Mouse (Mus musculus) natural killer cell, adult 2 months (primary cell): ENCODE measurements at regions not wholly inside any gene's neighbourhood (a gene's known extent, or its start where the extent isn't known, plus 50 kb on each side); places are given as distances from the start of the nearest gene placed in this dataset.

Source experiments
- DNase-seq, 2 experiments: peaks; one replicate each; pipeline ENCODE4 v3.0.0; 2022; ENCODE audit warnings: low spot score in 2 of 2

DNA sequence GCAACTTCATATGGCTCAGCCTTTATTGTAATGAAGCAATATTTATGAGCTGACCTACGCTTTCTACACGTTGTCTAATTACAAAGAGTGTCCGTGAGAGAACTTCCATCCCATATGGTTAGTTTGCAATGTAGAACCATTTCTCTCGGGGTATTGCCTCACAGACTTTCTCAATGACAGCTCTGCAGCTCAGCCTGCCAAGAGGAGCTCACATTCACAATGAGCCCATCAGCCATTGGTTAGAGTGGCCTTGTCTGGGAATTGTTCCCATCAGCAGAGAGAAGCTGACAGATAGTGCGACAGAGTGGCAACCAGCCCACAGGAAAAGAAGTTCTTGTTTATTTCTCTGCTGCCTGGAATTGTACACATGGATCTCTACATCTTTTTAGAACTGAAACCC lies 409.7 kb downstream of the Zfp704 start:
- no peak for DNase-seq

DNA sequence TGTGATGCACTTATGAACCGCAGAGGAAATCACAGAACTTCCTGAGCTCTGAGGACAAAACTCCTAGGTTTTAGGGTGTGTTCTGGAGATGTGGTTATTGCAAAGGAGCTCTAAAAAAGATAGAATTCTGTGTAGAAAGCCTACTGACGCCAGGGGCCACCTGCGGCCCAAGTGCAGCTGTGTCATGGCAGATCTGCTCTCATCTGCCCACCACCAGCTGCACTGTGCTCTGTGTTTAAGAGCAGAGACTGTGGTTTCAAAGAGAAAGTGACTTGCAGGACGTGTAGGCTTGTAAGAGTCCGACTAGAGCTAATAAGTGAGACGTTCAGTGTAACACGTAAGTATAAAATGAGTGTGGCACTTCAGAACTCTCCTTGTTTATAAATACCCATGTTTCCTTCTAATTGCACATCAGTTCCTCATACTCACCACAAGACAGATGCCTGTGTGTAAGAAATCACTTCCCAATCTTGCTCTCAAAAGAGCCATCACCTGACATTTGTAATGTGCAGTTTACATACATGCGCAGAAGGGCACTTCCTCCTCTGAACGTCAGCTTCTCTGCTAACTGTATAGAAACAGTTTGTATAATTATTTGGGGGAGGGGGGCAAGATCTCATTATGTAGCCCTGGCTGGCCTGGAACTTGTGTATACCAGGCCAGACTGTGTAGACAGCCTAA lies 411.1 kb downstream of the Zfp704 start:
- DNase-seq: peak; percentile 25 to 53

DNA sequence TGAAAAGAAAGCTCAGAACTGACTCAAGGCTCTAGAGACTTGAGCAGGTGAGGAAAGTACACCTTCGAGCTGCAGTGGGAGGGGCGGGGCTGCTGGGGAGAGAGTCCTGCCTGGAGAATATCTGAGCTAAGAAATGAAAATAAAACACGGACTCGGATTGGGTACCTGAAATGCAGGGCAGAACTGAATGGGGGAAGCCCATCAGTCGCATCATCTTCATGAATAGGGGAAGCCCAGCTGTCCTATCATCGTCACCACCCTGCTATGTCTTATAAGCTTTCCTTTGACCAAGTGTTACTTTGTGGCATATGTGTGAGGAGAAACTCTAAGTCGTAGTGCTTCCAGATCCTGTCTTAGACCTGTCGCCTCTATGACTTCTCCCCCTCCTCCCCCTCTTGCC lies 414.1 kb downstream of the Zfp704 start:
- peak; percentile 65 to 79 for DNase-seq

DNA sequence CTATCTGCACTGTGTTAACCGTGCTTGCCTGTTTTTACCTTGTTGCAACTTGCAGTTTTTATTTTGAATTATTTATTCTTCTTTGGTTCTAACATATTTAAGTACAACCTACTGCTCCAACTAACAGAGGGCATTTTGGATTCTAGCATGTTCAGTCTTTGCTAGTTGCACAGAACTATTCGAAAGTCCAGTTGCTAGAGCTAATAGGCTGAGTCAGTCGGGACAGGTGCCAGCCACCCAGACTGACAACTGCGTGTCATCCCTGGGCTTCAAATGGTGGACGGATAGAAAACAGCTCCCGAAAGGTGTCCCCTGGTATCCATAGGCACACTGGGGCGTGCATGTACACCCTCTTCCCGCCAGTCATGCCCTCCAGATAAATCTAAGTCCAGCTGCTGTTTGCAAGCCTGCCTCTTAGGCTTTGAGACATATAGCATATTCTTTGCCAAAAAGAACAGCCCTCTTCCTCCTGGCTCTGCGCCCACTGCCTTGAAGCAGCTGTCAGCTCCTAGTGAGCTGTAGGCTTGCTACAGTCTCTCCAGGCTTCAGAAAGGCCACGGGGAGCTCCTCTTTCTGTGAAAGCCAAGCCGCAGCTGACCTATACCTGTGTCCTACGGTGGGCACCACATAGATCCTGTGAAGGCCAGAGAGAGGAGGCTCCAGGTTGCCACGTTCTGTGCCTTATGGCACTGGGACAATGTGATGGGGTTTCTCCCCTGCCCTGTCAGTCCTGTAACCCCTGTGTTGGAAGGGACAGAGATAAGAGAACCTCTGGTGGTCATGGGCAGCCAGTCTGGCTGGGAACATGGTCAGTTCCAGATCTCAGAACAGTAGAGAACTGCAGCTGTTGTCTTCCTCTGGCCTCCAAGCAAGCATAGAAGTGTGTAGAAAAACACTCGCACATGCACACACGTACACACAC lies 420.3 kb downstream of the Zfp704 start:
- DNase-seq: no peak

DNA sequence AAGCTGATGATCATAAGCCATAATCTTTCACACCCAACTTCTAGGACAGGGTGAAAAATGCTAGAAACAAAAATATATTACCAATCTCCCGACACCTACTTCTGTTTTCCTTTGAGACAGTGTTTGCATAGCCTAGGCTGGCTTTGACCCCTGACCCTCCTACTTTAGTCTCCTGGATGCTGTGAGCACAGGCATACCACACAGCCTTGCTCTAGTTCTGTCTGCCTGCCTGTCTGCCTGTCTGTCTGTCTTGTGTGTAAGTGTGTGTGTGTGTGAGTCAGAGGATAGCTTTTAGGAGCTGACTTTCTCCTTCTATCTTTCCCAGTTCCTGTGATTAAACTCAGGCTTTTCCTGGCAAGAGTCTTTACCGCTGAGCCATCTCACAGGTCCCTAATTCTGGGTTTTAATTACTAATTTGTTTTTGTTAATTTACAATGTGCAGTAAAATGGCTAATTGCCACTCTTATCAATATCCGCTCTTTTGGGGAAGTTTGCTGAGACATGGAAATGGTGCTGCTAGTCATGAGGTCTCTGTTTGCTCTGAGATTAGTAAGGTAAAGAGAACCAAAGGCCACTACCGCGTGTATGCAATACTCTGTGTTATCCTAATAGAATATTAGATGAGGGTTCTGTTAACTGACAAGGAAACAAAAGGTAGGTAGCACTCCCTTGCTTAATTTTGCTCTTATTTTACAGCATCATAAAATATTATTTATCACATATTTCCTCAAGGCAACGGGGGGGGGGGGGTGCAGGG lies 423.3 kb downstream of the Zfp704 start:
- DNase-seq: no peak

DNA sequence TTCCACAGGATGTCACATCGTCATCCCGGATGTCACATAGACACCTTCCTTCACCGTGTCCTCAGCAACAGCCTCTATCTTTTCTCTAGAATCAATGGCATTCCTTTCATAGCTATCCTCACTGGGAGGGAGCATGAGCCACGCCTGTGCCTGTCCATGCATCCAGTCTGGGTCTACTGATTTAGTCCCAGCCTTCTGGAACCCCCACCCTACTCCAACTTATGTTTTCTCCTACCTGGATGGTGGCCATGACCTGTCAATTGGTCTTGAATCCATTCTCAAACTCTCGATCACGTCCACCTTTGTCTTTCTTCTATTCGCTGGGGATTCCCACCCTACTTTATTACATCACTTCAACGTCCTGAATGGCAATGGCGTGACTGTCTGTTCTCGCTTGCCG lies 428.3 kb downstream of the Zfp704 start:
- DNase-seq: no peak

DNA sequence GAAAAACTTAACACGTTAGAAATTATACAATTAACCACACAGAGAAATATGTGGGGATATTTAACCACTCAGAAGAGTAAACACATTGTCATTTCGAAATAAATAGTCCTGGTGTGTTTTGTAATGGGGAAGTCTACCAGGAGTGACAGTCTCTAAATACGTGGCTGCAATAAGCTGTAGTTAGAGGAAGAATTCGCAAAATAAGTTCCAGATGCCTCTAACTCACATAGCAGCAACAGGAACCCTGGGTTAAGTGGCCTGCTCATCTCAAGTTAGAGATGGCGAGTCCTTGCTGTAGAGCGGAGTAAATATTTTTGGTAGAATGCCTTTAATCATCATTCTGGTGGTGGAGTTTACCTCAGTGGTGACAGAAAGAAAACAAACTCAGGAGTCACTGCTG lies 430.2 kb downstream of the Zfp704 start:
- no peak for DNase-seq

DNA sequence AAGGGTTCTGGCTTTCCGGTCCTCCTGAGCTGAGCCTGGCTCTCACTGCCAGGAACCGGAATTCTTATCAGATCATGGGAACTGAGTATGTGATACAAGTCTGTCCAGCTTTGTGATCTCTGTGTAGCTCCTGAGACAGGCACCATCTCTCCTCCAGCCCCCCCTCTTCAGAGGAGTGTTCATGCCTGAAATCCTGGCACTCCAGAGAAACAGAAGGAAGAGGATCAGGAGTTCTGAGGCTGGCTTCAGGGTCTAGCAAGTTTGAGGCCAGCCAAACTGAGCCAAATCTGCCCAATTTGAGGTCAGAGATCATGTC lies 435.4 kb downstream of the Zfp704 start:
- DNase-seq: no peak

DNA sequence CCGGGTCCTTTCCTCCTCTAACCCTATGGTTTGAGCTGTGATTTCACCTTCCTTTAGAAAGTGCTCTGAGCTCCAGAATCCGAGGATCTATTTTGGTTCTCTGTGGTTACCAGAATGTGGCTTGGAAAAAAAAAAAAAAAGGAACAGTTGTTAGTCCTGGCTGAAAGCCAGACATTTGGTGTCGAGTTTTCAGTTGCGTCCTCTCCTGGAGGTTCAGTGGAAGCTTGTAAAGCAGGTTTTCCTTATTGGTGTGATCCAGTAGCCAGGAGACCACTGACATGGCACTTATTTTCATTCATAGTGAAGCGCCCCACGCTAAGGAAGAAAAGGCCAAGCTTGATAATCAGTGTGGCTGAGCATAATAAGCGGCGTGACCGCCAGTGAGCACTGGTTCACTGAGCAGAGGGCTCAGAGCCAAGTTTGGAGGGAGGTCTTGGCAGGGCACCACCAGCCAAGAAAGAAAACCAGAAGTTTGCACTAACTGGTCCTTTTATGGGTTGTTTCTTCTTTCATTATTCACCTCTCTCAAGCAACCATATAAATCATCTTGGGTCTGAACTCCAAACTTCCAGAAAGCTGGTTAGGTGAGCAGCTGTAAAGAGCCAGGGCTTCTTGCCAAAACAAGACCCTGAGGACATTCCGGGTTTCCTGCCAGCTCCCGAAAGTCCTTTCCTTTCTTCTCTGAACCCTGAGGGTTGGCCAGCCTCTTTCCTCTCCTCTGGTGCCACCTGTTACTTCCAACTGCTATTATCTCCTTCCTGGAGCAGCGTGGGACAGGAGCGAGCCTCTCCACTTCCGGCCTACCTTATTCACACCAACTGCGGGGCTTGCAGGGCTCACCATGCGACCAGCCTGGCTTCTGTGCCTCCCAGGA lies 436.0 kb downstream of the Zfp704 start:
- DNase-seq: no peak

DNA sequence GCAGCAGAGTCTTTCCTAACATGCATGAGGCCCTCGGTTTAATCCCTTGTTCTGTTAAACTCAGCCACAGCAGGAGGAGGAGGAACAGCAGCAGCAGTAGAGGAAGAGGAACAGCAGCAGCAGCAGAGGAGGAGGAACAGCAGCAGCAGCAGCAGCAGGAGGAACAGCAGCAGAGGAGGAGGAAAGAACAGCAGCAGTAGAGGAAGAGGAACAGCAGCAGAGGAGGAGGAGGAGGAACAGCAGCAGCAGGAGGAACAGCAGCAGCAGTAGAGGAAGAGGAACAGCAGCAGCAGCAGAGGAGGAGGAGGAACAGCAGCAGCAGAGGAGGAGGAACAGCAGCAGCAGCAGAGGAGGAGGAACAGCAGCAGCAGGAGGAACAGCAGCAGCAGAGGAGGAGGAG lies 437.9 kb downstream of the Zfp704 start:
- no peak for DNase-seq

DNA sequence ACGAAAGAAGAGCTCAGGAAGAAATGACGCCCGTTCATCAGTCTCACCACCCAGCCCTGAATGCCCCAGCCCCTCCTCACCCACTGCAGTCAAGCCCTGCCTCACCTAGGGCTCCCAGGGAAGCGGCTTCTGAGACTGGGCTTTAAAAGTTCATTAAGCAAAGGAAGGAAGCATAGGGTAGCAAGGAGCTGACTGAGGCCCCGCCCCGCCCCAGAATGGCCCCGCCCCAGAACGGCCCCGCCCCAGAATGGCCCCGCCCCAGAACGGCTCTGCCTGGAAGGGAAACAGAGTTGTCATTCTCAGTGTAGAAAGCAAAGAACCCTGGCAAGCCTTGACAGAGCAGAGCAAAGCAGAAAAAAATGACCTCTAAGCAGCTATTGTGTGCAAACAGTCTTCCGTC lies 440.9 kb downstream of the Zfp704 start:
- DNase-seq: no peak

DNA sequence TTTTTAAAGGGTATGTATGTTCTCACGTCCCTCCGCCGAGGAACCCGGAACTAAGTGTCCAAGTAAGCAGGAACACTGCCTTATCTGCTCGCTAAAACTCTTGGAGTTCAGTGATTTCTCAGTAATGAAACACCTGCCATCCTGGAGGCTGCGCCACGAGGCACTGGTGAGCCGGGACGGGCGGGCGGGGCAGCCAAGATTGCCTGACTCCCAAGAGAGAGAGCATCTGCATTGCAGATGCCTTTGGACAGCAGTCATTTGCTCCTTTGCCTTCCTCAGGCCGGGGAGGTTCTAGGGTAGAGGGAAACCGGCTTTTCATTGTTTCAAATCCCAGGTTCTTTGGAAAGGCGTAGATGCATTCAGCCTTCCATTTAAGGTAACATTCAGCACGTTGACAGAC lies 450.8 kb downstream of the Zfp704 start:
- DNase-seq: no peak

DNA sequence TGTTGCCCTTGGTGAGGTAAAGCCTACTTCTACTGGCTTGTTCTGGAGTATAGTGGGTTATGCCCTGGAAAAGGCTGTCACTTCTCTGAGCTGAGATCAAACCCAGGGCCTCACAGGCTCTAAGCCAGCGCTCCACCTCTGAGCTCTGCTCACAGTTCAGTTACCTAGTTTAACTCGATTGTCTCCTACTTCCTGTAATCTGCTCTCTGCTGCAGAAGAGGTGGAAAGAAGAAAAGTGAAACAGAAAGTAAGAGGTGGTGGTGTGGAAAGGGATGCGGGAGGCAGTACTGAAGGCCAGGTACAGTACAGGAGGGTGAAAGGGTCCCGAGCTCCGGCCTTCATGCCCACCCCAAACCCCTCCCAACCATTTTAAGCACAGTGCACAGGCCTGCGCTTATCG lies 455.7 kb downstream of the Zfp704 start:
- peak; percentile 3 to 25 for DNase-seq

DNA sequence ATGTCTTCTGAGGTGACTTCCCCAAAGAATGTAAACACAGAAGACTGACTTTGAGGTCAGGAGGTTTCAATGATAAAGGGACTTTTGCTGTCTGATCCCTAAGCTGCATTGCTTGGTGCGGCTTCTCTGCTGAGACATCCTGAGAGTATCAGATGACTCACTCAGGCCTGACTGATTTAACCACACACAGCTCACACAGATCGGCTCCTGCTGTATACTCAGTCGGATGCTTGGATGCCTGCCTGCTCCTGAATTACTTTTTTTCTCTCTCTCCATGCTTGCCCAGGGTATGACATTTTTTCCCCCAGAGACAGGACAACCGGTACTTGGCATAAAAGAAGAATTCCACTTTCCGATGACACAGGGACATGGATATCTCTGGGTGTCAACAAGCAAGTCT lies 456.2 kb downstream of the Zfp704 start:
- DNase-seq: peak; percentile 41 to 51

DNA sequence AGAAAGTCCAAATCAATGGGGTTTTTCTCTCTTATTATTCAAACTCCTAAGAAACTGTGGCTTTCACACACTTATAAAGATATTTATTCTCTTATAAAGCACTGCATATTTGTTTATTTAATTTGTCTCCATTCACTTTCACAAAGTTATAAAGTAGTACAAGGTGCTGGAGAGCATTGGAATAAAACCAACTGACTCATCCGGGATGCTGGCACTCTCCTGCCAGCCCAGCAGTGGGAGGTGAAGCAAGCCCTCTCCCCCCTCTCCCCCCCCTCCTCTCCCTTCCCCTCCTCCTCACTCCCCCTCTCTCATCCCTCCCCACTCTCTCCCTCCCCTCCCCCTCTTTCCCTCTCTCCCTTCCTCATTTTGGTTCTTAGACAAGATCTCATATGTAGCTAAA lies 457.6 kb downstream of the Zfp704 start:
- DNase-seq: no peak

DNA sequence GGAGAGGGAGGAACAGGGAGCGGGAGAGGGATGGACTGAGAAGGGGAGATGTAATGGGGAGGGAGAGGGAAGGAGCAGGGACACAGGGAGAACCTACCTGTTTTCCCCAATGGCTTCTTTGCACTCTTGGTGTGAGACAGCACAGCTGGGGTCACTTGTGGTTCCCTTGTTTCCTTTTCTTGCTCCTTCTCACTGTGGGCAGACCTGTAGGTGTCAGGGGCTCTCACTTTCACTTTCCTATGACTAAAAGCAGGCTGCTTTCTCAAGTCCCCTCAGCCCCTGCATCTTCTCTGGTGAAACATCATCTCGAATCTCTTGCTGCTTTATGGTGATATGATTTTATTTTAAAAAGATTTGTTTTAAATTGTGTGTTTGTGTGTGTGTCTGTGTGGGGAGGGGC lies 458.3 kb downstream of the Zfp704 start:
- peak; percentile 48 to 66 for DNase-seq

DNA sequence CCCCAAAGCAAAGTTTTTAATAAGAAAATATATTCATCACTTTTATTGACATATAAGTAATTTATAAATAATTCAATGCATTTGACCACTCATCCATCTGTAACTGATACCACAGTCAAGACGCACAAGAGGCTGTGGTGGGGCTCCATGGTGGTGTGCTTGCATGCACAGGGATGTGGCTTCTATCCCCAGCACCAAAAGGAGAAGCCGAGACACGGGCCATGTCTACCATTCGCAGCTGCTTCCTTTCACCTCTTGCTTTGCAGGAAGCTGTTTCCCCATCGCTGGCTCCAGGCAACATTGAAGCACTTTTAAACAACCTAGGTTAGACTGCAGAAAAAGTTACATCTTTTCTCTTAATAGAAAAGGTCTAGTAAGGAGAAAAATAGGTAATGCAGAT lies 461.3 kb downstream of the Zfp704 start:
- no peak for DNase-seq

DNA sequence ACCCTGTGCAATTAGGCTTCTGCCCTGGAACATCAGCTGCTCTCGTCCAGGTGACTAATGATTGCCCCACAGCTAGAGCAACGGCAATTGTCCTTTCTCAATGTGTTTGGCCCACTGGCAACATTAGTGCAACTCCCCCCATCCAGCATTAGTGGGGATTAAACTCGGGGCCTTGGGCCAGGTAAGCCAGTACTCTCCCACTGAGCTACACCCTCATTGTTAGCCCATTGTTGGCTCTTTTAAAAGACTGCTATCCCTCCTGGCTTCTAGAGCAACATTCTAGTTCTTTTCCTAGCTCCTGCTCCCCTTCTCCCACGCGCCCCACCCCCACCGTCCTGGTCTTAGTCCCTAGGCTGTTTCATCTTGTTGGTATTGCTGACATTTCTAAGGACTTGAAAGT lies 463.4 kb downstream of the Zfp704 start:
- DNase-seq: no peak

DNA sequence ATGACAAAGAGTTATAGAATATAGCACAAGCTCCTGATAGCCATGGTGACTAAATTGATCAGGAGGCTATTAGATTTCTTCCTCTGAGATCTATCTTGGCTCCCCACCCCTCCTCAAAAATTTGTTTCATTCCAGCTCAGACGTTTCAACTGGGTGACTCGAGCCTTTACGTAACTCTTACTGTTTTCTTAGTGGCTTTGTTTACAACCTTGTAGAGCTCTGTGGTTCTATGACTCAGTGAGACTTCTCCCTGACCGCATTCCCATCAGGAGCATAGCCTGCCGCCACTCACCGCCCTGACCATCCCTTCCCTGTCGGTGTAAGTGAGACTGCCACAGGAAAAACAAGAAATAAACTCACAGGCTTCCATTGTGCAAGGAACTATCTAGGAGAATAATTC lies 464.3 kb downstream of the Zfp704 start:
- DNase-seq: no peak

DNA sequence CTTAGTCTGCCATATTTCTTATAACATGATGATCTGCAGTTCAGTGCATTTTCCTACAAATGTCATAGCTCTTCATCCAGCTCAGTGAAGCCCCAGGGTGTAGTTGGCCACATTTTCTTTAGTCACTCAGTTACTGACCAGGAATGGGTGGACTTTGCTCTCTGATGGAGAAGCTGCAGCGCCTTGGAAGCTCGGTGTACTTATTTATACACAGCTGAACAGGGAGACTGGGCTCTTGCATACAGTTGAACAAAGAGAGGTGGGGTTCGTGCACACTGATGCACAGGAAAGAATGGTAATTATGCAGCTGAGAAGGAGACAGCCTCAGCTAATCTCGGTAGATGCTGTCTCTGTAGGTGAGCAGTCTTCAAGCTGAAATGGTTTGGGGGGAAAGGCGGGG lies 468.0 kb downstream of the Zfp704 start:
- no peak for DNase-seq

DNA sequence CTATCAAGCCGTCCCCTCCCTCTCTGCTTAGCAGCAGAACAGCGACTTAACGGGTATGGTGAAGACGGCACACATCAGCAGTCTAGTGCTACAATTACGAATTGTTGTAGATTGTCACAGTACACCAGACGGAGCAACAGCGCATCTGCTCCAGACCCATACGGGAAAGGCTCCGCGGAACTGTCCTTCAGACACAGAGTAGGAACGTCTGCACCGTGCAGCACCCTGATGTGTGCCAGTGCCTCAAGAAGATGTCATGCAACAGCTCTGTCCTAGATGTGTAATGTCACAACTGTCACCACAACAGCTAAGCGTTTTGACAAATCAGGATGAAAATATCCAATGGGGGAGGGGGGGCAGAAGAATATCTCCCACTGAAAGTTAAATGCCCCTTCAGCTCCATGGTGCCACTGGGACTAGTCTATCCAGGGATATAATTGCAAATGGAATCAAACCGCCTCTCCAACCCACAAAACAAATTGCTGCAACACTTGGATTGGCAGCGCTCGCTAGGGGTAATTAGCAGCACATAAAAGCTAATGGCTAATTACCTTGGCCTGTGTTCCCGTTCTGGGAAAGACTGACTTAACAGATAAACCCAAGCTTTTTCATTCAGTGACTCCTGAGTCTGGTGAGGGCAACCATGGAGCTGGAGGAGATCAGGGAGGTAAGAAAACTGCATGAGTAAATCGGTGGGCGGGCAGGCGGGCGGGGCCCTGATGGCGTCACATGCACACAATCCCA lies 472.6 kb downstream of the Zfp704 start:
- DNase-seq: no peak
